Mouse (Mus musculus) spleen, embryonic (tissue): ENCODE data around the gene Disp1.

ENCODE experiments used
- CTCF ChIA-PET: fragments of 350-600 bp; sonication (Branson Sonifier 250); formaldehyde crosslinking; loops from one replicate; lab custom pipeline; 2022; lab: Charles Lee

Gene Disp1

DNA sequence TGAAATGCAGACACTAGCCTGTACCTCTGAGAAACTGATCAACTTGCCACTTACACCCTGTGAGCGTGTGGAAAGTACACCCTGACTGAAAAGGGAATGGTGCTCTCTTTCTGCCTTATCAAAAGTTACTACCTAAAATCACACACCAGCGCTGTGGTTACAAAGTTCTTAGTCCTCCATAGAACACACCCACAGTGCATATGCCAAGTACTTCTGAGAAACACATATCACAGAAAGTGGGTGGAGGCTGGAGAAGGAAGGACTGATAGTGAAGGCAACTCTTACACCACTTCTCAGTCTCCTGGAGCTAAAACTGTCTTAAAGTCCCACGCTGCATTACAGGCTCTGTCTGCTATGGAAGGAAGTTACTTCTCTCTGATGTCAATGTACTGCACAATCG, 86.9 kb downstream of the Disp1 start:
- CTCF ChIA-PET, result no interaction called here

DNA sequence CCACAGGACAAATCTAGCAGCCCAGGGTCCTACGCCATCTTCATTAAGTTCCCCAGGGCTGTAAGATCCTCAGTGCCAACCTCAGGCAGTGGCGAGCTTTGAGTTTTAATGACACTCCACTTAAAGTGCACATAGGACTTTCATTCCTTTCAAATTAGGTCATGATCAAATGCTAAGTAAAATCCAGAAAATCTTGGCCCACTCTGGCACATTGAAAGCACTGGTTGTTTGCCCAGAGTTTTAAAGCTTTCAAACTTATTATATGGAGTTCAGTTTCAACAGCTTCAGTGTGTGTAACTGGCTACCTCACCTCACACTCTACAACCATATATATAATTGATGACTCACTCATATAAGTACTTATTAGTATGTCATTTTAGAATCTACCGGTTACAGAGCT, 87.9 kb downstream of the Disp1 start:
- CTCF ChIA-PET, result no interaction called here

DNA sequence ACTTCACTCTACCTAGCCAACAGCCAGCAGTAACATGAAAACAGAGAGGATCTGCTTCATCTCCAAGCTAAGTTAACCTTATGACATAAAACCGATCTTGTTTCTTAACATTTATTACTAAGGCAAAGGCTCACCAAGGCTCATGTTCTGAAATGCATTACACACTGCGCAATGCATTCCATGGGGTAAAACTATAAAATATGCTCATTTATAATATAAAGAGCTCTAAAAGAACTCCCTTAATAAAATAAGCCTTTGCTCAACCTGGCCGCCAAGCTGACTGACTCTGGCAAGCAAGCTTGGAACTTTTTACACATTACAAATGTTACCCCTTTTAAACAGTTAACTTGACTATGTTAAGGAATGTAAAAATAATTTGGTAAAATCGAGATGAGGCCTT, 94.1 kb downstream of the Disp1 start:
- CTCF ChIA-PET, result no interaction called here

DNA sequence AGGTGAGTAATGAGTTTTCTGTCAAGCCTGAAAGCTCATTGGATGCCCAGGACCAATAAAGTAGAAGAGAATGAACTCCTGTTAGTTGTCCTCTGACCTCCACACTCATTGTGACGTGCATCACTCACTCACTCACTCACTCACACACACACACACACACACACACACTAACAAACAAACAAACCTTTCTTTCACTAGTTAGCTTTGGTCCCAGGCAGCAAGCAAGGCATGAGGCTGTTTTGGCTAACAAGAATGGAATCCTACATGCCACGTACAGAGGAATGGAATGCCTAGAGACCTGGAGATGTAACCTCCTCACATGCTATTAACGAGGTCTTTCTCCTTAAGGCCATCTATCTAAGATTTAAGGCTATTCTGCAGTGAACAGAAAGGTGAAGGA, 97.6 kb downstream of the Disp1 start:
- CTCF ChIA-PET, result no interaction called here

DNA sequence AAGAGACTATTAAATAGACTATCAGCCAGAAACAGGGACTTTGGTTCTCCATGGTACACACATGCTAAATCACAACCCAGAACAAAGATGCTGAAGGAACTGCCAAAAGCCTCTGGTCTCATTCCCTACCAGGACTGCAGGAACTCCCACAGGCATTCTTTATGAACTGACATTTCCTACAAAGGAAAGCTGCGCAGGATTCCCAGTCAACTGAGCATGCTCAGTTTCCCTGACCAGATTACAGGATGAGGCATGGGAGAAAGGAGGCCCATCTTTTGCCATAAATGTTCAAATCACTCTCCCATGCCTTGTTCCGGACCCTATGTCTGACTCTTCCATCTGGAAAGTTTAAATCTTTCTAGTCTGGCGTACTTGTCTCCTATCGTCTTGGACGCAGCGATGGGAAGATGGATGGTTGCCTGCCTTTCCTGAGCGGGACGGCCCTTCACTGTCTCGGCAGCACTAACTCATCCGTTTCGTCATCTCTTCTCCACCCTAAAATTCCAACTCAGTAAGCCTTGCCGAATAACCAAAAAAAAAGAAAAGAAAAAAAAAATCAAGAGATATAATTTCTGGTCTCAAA, 100.9 kb downstream of the Disp1 start:
- CTCF ChIA-PET, result no interaction called here

DNA sequence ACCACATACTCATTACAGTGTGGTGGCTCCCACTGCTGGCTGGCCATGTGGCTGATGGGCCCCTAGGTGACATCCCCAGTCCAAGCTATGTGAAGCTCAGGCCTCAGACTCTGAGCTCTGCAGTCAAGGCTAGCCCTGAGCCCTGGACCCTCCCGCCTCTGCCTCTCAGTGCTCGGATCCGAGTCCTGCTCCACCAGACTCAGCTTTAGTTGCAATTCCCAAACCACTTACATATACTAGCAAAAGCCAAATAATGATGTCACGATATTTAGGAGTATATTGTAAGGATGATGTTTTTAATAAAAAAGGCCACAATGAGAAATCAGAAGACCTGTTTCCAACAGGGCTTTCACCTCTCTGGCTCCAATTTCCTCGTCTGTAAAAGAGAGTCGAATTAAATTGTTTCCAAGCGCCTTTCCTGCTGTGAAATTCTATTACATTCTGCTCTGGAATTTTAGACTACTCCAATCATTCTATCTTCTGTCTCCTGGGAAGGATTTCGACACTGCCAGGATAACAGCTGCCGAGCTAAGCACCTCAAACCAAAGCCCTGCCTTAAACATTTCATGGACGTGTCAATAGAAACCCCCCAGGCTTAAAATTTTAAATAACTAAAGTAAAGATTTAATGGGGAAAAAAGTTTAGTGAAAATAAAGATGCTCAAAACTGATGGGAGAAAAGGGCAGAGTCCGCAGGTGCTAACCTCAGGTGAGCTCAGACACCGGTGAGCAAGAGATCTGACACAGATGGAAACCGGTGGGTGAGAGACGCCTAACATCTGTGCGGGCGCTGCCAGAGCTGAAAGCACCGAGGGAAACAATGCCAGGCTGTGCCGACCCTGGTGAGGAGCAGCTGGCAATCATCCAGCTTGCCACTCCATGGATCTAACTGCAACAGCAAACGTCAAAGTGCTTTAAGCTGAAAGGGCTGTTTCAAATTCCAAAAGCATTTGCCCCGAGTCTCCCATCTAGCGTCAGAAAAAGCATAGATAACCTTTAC, 103.2 kb downstream of the Disp1 start:
- CTCF ChIA-PET, result no interaction called here

DNA sequence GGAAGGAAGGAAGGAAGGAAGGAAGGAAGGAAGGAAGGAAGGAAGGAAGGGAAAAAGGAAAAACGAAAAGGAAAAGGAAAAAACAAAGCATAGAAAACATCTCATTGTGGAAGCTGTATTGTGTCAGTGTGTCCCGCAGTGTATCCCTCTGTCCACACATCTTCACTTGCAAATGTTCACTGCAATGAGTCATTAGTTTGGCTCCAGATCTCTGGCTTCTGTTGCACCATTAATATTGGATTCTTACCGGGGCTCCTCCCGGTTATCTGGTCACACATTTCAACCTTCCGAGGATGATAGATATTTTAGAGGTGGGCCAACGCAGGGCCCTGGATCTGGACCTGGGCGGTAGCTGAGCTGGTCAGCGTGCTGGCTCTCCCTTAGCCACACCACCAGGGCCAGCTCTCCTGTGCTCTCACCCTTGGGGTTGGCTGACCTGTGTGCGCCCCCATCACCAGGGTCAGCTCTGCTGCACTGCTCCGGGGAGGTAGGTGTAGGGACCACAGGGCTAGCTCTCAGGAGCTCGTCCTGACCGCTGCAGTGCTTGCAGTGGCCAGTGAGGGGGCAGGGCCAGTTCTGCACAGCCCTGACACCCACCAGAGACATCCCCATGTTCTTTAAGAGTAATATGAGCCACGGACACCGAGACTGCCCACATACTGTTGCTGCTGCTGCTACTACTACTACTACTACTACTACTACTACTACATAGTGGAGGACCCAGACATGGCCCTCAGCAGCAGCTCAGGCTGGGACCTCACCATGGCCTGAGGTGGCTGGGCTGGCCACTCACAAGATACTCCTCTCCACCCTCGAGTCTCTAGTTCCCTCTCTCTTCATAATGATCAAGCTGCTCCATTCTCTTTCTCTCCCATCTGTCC, 104.1 kb downstream of the Disp1 start:
- CTCF ChIA-PET, result no interaction called here

DNA sequence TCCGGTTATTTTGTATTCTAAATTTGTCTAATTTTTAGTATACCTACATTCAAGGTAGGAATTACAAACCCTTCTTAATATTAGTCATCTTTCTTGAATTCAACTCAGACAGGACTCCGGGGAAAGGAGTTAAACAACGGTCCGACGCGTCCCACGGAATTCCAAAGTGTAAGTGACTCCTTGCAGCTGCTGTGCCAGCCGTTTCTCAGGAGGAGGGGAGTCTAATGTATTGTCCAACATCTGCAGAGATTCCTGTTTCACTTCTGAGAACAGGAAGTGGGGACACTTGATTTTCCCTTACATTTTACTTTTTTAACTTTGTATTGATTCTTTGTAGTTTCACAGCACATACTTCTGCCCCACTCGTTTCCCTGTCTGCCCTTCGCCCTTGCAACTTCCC, 104.9 kb downstream of the Disp1 start:
- CTCF ChIA-PET, result no interaction called here

DNA sequence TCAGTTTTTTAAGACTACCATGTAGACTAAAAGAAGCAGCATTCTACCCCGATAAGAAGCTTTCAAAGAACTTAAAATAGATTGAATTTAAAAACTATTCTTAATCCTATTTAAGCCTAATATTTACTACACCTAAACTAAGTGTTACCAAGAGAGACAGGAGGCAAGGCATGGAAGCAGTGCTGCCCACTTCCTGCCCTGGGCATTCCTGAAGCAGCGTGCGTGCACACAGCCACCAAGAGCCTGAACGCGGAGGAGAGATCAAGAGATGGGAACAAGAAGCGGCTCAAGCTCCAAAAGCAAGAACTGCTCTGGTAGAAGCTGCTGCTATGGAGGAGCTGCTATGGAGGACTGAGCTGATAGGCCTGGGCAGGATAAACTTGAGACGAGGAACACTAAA, 106.2 kb downstream of the Disp1 start:
- CTCF ChIA-PET, result no interaction called here

DNA sequence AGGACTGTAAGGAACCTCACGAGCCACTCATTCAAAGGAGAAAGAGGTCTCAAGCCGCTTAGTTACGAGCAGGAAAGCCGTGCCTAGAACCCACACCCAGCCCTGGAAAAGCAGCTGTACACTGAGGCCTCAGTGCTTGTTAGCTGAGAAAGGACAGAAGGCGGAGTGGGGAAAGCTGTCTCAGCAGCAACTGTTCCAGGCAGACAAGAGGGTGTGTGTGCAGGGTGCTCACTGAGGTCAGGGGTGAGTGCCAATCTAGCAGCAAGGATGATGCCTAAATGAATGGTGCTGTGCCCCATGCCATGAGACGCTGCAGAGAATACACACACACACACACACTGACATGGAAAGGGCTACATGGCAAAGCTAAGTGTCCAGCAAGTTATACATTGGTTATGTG, 106.8 kb downstream of the Disp1 start:
- CTCF ChIA-PET, result no interaction called here

DNA sequence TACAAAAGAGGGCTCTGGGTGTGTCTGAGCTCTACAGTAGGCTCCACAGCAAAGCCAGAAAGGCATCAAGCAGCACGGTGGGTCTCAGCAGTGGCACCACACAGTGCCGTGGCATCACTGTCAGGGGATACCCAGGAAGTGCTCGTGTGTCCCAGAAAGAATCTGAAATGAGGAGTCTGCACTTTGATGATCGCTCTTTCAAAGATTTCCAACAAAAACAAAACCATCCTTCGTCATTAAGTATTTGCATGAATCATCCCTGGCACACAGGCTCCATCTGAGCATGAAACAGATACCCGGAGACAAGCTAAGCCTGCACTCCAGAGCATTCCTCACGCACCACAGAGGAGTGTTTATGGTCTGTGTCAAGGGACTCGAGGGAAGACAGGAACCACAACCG, 107.8 kb downstream of the Disp1 start:
- CTCF ChIA-PET, result no interaction called here

DNA sequence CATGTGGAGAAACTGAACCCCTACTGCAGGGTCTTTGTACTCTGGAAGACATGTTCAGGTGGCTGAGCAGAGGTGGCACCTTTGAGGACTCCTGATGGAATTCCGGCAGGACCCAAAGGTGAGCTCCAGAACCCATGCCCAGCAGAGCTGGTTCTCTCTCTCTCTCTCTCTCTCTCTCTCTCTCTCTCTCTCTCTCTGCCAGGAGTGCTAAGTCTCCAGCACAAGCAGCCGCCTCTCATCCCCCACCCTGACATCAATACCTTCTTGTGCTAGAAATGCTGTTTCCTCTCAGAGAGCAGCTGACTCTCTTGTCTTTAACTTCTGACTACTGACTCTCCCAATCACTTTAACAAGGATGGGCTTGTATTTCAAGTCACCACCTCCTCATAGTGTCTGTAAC, 113.8 kb downstream of the Disp1 start:
- CTCF ChIA-PET, result no interaction called here

DNA sequence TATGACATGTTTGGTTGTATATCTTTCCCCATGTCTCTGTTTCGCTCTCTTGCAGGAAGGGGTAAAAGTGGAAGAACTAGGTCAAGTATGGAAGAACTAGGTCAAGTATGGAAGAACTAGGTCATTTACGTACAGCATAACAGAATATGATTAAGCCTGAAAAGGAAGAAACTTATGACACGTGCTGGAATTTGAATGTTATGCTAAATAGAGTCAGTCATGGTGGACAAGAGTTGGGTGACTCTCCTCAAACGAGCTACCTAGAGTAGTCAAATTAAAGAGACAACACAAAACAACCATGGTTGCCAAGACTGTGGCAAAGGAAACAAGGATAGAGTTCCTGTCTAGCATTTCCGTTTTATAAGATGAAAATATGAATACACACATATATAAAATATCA, 116.6 kb downstream of the Disp1 start:
- CTCF ChIA-PET, result no interaction called here

DNA sequence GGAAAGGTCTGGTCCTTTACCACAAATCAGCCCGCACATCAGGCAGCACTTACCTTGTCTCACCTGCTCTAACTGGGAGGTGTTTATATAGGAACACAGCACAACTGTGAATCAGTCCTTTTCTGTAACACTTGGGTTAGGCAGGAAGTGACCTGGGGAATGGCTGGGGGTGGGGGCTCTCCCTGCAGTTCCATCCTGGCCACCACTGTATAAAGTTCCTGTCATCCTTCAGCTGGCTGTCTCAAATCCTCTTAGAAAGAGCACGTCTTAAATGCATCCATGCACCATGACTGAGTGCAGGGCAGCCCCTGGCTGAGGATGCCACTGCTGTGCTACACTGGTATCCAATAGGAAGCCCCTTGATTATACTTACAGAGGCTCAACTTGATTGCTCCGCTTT, 118.5 kb downstream of the Disp1 start:
- CTCF ChIA-PET, result no interaction called here

DNA sequence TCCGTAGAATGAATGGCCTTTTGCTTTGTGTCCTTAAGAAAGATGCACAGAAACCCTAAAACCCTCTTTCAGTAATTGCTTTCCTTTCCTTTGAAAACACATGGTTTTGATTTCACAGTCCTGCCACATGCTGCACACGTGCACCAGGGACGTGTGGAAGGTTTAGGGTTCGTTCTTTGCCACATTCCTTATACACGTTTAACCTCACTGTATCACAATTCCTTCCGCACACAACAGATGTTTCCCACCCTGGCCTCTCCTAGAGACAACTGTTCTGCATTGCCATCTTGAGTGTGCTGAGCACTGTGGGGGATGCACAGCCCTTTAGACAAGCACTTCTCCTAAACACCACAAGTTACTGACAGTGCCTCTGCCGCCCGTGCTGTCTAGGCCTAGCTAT, 119.2 kb downstream of the Disp1 start:
- CTCF ChIA-PET, result no interaction called here

DNA sequence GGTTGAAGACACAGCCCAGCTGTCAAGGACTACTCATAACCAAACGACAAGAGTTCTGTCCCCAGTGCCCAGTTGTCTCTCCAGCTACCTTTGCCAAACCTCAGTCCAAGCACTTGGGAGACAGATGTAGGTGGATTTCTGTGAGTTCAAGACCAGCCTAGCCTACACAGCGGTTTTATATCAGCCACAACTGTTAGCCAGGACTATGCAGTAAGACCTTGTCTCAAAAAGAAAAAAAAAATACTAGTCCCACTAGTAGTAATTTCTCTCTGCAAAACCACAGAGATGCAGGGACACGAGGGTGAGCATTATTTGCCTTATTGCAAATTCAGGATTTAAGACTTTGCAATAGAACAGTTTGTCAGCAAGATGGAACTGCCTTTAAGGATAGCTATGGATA, 120.0 kb downstream of the Disp1 start:
- CTCF ChIA-PET, result no interaction called here

DNA sequence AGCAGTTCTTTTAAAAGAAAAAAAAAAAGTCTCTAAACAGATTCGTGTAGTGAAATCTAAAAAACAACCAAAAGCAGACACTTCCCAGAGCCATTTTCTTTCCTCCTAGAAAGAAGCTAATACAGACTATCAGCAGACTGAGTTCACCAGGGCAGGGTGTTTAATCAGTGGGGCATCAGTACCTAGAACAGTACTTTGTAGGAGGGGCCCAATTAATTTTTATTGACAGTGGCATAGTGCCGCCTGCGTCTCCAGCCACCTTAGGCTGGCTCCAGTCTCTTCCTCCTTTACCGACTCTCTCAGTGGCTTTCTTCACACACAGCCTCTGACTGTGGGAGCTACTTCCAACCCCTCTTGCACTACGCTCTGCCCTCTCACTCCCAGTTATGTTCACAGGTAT, 121.1 kb downstream of the Disp1 start:
- CTCF ChIA-PET, result interaction anchor here (0.7 kb wide), 1 partner anchor 492 kb away, joined by 3 read pairs; no protein-coding TSS in a partner anchor

DNA sequence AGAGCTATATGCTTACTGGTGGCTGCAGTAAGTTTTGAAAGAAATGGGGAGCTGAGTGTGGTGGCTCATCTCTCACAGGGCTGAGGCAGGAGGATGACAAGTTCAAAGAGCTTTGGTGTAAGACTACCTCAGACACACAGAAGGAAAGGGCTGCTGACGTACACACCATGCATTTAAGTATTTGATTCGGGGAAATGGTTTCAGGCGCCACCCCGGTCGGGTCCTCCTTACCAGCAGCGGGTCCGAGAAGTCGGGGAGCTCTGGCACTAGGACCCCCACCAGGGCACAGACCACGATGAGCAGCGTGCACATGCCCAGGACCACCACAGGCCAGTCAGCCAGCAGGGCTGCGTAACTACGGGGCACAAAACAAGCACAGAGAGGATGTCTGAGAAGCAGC, 121.6 kb downstream of the Disp1 start:
- CTCF ChIA-PET, result no interaction called here

DNA sequence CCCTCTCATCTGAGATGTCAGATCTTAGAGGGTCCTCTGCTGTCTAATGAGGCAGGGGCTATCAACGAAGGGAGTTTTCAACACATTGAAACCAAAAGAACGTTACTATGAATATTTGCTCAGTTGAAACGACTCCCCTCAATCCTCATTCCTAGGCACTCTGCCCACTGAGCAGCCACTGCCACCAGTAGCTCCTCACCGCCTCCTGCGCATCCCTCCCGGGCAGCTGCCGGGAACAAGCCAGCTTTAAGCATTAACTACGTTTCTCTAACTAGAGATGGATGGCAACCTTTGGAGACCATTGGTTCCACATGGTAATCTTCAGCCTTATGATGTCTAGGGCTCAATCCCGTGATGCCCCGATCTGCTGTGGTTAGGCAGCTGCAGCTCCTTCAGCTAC, 123.7 kb downstream of the Disp1 start:
- CTCF ChIA-PET, result no interaction called here

DNA sequence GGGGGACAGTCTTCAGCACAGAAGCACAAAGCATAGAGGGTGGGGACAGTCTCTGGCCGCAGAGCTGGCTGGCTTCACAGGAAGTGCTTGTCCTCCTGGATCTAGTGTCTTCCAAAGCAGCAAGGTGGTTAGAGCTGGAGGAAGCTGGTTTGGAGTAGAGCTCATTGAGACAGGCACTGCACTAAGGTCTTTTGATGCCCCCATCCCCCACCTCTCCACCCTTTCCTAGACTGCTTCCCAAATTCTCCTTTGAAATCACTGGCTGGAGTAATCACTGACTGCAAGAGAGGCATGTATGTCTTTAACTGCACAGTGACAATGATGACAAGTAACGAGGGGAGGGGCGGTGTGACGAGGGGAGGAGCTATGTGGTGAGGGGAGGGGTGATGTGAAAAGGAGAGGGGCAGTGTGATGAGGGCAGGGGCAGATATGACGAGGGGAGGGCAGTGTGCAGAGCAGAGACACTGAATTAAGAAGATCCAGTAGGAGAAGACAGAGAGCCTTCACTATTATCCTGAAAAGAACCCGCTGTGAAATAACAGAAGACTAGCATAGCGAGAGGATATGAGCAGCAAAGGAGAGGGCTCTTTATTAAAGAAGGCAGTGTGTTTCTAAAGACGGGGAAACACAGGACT, 125.8 kb downstream of the Disp1 start:
- CTCF ChIA-PET, result no interaction called here

DNA sequence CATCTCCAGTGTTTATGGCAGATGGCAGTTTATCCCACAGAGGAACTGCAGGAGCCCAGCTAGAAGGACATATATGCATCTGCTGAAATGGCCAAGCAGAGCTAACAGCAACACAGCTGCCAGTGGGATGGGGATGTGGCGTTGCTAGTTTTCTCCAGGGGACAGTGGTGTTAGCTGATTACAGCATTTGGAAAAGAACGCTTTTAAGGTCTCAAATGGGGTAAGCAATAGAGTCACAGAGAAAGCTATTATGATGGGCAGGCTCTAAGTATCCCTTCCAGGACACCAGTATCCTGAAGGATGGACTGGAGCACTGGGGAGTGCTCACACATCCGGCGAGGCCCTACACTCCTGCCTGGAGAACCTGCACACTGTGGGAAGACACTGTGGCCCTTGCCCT, 129.0 kb downstream of the Disp1 start:
- CTCF ChIA-PET, result no interaction called here

DNA sequence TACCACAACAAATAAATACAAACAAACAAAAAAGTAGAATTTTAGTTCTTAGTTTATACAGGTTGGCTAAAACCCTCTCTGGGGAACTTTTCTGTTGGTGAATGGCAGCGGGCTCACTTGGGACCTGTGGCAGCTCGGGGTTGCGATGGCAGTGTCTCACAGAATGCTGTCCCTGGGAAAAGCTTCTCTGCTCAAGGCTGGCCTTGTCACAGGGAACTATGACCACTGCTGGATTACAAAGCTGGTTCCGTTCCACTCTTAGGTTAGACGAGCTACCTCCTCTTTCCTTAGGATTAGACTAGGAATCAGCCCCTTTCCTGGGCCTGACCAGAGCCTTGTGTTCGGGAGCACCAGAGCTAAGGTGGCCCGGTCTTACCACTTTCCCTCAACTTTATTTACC, 130.1 kb downstream of the Disp1 start:
- CTCF ChIA-PET, result no interaction called here
